Mouse (Mus musculus): Measurements from ENCODE around the gene B230219D22Rik. TPM values are rescaled to one million over a fixed set of nuclear protein-coding genes. Genes with fewer than 3 reads are reported as not detected.

B230219D22Rik gene
- total RNA-seq (2014; rRNA removed; ENCODE audit: low replicate concordance) (95.1 and 118 TPM in 2 replicates), polyA plus RNA-seq (2015; fragmentation: Nextera tagmentation; extraction: Ambion mirVana) (34.8 and 36.0 TPM in 2 replicates)

DNA sequence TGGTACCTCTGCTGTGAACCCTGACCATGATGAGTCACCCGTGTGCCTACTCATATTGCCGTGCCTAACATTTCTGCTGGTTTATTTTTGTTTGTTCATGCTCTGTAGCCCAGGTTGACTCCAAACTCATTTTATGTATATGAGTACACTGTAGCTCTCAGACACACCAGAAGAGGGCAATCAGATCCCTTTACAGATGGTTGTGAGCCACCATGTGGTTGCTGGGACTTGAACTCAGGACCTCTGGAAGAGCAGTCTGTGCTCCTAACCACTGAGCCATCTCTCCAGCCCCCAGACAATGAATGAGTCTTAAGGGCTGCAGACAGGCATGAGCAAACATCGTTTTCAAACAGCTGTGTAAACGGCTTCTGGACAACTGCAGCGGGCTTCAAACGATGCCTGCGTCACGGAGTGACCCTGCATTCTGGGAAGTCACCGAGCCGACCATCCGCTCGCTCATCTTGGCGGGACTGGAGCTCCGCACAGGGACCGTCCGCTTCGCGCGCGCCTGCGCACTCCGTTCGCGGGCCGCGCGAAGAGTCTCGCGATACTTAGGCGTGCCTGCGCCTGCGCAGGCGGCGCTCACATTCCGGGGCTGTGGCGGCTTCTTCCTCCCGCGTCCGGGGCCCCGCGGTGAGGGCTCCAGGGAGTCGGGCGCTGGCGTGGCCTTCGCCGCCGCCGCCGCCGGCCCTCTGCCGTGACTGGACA lies at the start of gene B230219D22Rik:
TSS of gene B230219D22Rik (plus strand) at position 590 of the 708 bp plus-strand sequence.
- Histone ChIP-seq H3K4me2 (ENCODE audit: low read depth, low read length) (peak within 1 kb of the TSS; percentile 67), H3K27me3 (ENCODE audit: control insufficient read depth, insufficient read depth, low read length) (no peaks in the 10 kb centered on the region), H3K36me3 (replicated peaks; ENCODE audit: control insufficient read depth, insufficient read depth, low read length) (no peaks in the 10 kb centered on the region), H3K27ac (ENCODE audit: low read depth) (peak within 1 kb of the TSS; percentile 98), H3K4me3 (ENCODE audit: low read depth, low read length) (peak within 1 kb of the TSS; percentile 97), H3K9me3 (replicated peaks; ENCODE audit: control insufficient read depth, low read length) (no peaks in the 10 kb centered on the region), H3K9ac (replicated peaks; ENCODE audit: low read depth, low read length) (peak within 1 kb of the TSS; percentile 99), H3K4me1 (ENCODE audit: control insufficient read depth, insufficient read depth) (peaks cover 22% of the 10 kb centered on the region)
- ATAC-seq (ENCODE audit: insufficient read depth, low read depth): peak; percentile 98
- DNase-seq (ENCODE audit: low spot score): peak; percentile 93
- WGBS: 2% methylated on average over 49 of the region's 51 CpGs
- no peak; the same call in 1 of the 2 replicates for TF ChIP-seq CTCF (IDR thresholded peaks at IDR 0.05; ENCODE audit: low read depth)
- peak; percentile 83 for TF ChIP-seq EP300 (IDR thresholded peaks at IDR 0.05; ENCODE audit: low read depth)

DNA sequence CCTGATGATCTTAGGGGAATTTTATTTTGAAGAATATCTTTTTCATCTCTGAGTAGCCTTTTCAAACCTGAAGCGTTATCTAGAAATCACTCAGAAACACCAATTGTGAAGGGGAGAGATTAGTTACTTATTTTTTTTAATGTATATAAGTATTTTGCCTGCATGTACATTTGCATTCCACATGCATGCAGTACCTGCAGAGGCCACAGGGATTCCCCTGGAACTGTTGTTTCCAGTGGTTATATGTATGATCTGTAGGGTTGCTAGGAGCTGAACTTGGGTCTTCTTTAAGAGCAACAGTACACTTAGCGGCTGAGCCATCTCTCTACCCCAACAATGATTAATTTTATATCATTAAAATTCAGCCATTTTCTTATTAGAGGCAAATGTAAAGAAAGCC lies 48.4 kb upstream of the B230219D22Rik start:
- TF ChIP-seq EP300 (IDR thresholded peaks at IDR 0.05; ENCODE audit: low read depth) (no peak), CTCF (IDR thresholded peaks at IDR 0.05; ENCODE audit: low read depth) (peak; percentile 17; the same call in 1 of the 2 replicates)
- Histone ChIP-seq H3K9me3 (replicated peaks; ENCODE audit: control insufficient read depth, low read length) (no peaks in the 10 kb centered on the region), H3K4me1 (ENCODE audit: control insufficient read depth, insufficient read depth) (no peaks in the 10 kb centered on the region), H3K4me3 (ENCODE audit: low read depth, low read length) (no peak overlapping the region), H3K9ac (replicated peaks; ENCODE audit: low read depth, low read length) (no peak overlapping the region), H3K36me3 (replicated peaks; ENCODE audit: control insufficient read depth, insufficient read depth, low read length) (peaks cover 58% of the 10 kb centered on the region), H3K27ac (ENCODE audit: low read depth) (no peak overlapping the region), H3K4me2 (ENCODE audit: low read depth, low read length) (no peak overlapping the region), H3K27me3 (ENCODE audit: control insufficient read depth, insufficient read depth, low read length) (no peaks in the 10 kb centered on the region)
- 92% methylated on average over 2 of the region's 2 CpGs for WGBS
- ATAC-seq (ENCODE audit: insufficient read depth, low read depth) (no peak), DNase-seq (ENCODE audit: low spot score) (no peak)

DNA sequence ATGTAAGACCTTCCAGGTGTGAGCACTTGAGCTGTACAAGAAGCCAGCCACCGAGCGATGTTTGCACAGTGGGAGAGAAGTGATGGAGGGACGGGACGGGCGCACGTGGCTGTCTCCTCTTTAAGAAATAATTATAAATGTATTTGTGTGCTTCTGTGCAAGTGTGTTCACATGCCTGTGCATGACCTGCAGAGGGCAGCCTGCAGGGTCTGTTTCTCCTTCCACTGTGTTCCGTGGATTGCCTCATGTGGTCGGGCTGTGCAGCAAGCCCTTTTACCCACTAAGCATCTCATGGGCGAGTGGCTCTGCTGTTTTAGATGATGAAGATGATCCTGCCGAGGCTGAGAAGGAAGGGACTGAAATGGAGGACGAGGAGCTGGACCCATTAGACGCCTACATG lies 42.8 kb upstream of the B230219D22Rik start:
- Histone ChIP-seq H3K4me1 (ENCODE audit: control insufficient read depth, insufficient read depth) (no peaks in the 10 kb centered on the region), H3K27me3 (ENCODE audit: control insufficient read depth, insufficient read depth, low read length) (no peaks in the 10 kb centered on the region), H3K27ac (ENCODE audit: low read depth) (no peak overlapping the region), H3K4me3 (ENCODE audit: low read depth, low read length) (no peak overlapping the region), H3K9me3 (replicated peaks; ENCODE audit: control insufficient read depth, low read length) (no peaks in the 10 kb centered on the region), H3K4me2 (ENCODE audit: low read depth, low read length) (no peak overlapping the region), H3K9ac (replicated peaks; ENCODE audit: low read depth, low read length) (no peak overlapping the region), H3K36me3 (replicated peaks; ENCODE audit: control insufficient read depth, insufficient read depth, low read length) (peaks cover 100% of the 10 kb centered on the region)
- ATAC-seq (ENCODE audit: insufficient read depth, low read depth): no peak
- WGBS: 91% methylated on average over 12 of the region's 12 CpGs
- DNase-seq (ENCODE audit: low spot score): no peak
- no peak for TF ChIP-seq EP300 (IDR thresholded peaks at IDR 0.05; ENCODE audit: low read depth)
- TF ChIP-seq CTCF (IDR thresholded peaks at IDR 0.05; ENCODE audit: low read depth): no peak

DNA sequence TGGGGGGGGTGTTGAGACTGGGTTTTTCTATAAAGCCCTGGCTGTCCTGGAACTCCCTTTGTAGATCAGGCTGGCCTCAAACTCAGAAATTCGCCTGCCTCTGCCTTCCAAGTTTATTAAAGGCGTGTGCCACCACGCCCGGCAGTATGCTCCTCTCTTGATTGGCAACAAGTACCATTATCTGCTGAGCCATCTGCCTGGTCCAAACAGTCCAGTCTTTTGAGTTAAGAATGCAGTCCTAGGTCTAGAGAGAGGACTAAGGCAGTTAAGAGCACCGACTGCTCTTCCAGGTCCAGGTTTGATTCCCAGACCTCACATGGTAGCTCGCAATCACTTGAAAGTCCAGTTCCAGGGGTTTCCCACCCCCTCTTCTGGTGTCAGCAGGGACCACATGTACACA lies 41.9 kb upstream of the B230219D22Rik start:
- peaks cover 100% of the 10 kb centered on the region for H3K36me3 ChIP-seq (replicated peaks; ENCODE audit: control insufficient read depth, insufficient read depth, low read length)
- no peaks in the 10 kb centered on the region for H3K4me1 ChIP-seq (ENCODE audit: control insufficient read depth, insufficient read depth)
- no peak overlapping the region for H3K4me3 ChIP-seq (ENCODE audit: low read depth, low read length)
- ATAC-seq (ENCODE audit: insufficient read depth, low read depth): no peak
- no peak for DNase-seq (ENCODE audit: low spot score)
- H3K9me3 ChIP-seq (replicated peaks; ENCODE audit: control insufficient read depth, low read length): no peaks in the 10 kb centered on the region
- H3K9ac ChIP-seq (replicated peaks; ENCODE audit: low read depth, low read length): no peak overlapping the region
- H3K27me3 ChIP-seq (ENCODE audit: control insufficient read depth, insufficient read depth, low read length): no peaks in the 10 kb centered on the region
- no peak overlapping the region for H3K27ac ChIP-seq (ENCODE audit: low read depth)
- TF ChIP-seq EP300 (IDR thresholded peaks at IDR 0.05; ENCODE audit: low read depth) (no peak), CTCF (IDR thresholded peaks at IDR 0.05; ENCODE audit: low read depth) (no peak)
- 91% methylated on average over 6 of the region's 6 CpGs for WGBS
- no peak overlapping the region for H3K4me2 ChIP-seq (ENCODE audit: low read depth, low read length)

DNA sequence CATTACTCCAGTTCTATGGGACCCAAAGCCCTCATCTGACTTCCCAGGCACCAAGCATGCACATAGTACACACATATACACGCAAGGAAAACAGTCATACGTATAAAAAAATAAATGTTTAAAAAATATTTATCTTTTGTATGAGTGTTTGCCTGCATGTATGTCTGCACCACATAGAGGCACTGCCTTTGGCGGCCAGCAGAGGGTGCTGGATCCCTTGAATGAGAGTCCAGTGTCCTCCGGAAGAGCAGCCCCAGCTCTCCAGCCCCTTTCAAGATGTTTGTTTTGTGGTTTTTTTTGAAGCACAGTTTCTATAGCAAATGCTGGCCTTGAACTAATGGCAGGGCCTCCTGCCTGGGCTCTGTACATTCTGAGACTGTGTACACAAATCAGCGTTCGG lies 24.4 kb upstream of the B230219D22Rik start:
- no peaks in the 10 kb centered on the region for H3K27me3 ChIP-seq (ENCODE audit: control insufficient read depth, insufficient read depth, low read length)
- TF ChIP-seq CTCF (IDR thresholded peaks at IDR 0.05; ENCODE audit: low read depth): peak; percentile 39
- no peak for TF ChIP-seq EP300 (IDR thresholded peaks at IDR 0.05; ENCODE audit: low read depth)
- H3K36me3 ChIP-seq (replicated peaks; ENCODE audit: control insufficient read depth, insufficient read depth, low read length): peaks cover 83% of the 10 kb centered on the region
- H3K9ac ChIP-seq (replicated peaks; ENCODE audit: low read depth, low read length): no peak overlapping the region
- H3K4me2 ChIP-seq (ENCODE audit: low read depth, low read length): no peak overlapping the region
- no peaks in the 10 kb centered on the region for H3K9me3 ChIP-seq (replicated peaks; ENCODE audit: control insufficient read depth, low read length)
- peak; percentile 10 for DNase-seq (ENCODE audit: low spot score)
- no peaks in the 10 kb centered on the region for H3K4me1 ChIP-seq (ENCODE audit: control insufficient read depth, insufficient read depth)
- H3K4me3 ChIP-seq (ENCODE audit: low read depth, low read length): no peak overlapping the region
- 87% methylated on average over 6 of the region's 6 CpGs for WGBS
- H3K27ac ChIP-seq (ENCODE audit: low read depth): no peak overlapping the region
- ATAC-seq (ENCODE audit: insufficient read depth, low read depth): no peak

Data from heart, postnatal 0 days (tissue).